In genomic region chr9:48590606-48591005, GRCm38 (mm10) we compare ENCODE assay signal across 24 mouse cellular contexts. TPM values are rescaled to one million over a fixed set of nuclear protein-coding genes. Genes with fewer than 3 reads are reported as not detected.
"Had no signal": no experiment of that assay in that cellular context is flagged by ENCODE, and none has a peak within 500 bp of the region (broad histone marks: within the 10 kb centered on the region; RNA-seq: fewer than 3 reads in every experiment).

No protein-coding gene starts in this region.

- H3K4me2 ChIP-seq: heart, embryonic 12.5 days; hindbrain, embryonic 13.5 days; hindbrain, embryonic 15.5 days; kidney, embryonic 15.5 days; limb, embryonic 13.5 days; limb, embryonic 15.5 days; liver, embryonic 11.5 days had no signal

- ATAC-seq: hindbrain, postnatal 0 days; intestine, embryonic 16.5 days had no signal

- DNase-seq: gastrocnemius, postnatal 14 days; gastrocnemius, postnatal 36 days; heart, adult 18-20 months; heart, postnatal 14 days; heart, postnatal 36 days; kidney, adult 11 months; kidney, adult 2 months; kidney, adult 9 months; kidney, postnatal 14 days; kidney, postnatal 36 days; layer of hippocampus, adult 9-11 months; layer of hippocampus, postnatal 36 days had no signal

- H3K4me1 ChIP-seq: heart, embryonic 12.5 days; hindbrain, embryonic 13.5 days; hindbrain, embryonic 15.5 days; kidney, embryonic 15.5 days; limb, embryonic 13.5 days; limb, embryonic 15.5 days had no signal

- H3K4me3 ChIP-seq: heart, embryonic 12.5 days; hindbrain, embryonic 13.5 days; hindbrain, embryonic 15.5 days; kidney, embryonic 15.5 days; limb, embryonic 13.5 days; limb, embryonic 15.5 days had no signal

- H3K9me3 ChIP-seq: heart, embryonic 12.5 days; hindbrain, embryonic 13.5 days; hindbrain, embryonic 15.5 days; kidney, embryonic 15.5 days; limb, embryonic 13.5 days; limb, embryonic 15.5 days had no signal

- H3K27ac ChIP-seq: hindbrain, embryonic 13.5 days; hindbrain, embryonic 15.5 days; hindbrain, postnatal 0 days; kidney, embryonic 15.5 days; kidney, postnatal 0 days; limb, embryonic 13.5 days; limb, embryonic 15.5 days; liver, embryonic 14.5 days had no signal

- H3K9ac ChIP-seq: heart, embryonic 12.5 days; hindbrain, embryonic 13.5 days; hindbrain, embryonic 15.5 days; kidney, embryonic 15.5 days; limb, embryonic 13.5 days; limb, embryonic 15.5 days; liver, embryonic 14.5 days had no signal

- H3K36me3 ChIP-seq: heart, embryonic 12.5 days; hindbrain, embryonic 13.5 days; hindbrain, embryonic 15.5 days; kidney, embryonic 15.5 days; limb, embryonic 13.5 days; limb, embryonic 15.5 days had no signal

- H3K27me3 ChIP-seq: hindbrain, embryonic 13.5 days; hindbrain, embryonic 15.5 days; limb, embryonic 15.5 days had no signal

RNA-seq across cellular contexts. Expression of gene Nnmt, which starts 14.3 kb away (rescaled TPM):
- total RNA-seq: hematopoietic stem cell, adult 5-6 weeks; hindbrain, postnatal 0 days had no signal
